Mouse (Mus musculus): Measurements from ENCODE around the gene Myl3.

DNA sequence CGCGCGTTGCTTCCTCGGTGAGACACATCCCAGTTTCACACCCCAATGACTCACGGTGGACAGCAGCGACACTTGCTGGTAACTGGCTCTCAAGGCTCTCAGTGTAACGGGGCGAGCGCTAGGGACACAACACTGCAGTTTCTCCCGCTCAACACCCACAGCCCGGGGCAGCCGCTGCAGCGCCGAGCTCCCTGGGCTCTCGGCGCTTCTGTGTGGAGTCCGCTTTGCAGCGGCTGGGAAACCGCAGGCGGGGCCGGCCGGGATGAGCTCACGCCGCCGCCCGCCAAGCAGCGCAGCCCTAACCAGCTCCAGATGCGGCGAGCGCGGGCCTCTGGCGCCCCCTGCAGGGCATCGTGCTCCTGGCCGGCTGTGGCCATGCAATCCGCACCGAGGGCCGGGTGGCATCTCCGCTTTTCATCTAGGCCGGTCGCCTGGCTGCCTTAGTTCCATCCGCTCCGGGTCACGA, 39.6 kb downstream of the Myl3 start:
- TF ChIP-seq TAL1 (IDR thresholded peaks at IDR 0.05; ENCODE audit: low read length) (no peak), GATA1 (IDR thresholded peaks at IDR 0.05; ENCODE audit: low read length) (no peak)
